Mouse (Mus musculus) olfactory bulb, adult 2 months (tissue): ENCODE measurements around the gene Adprhl1.

Source experiments
- CTCF ChIP-seq: fragments of 200-500 bp; IDR thresholded peaks from 2 replicates; pipeline ENCODE4 v1.5.1; 2012; ENCODE audit warnings: low read depth, mild to moderate bottlenecking, low read length, moderate library complexity; ENCODE audit not compliant: insufficient read depth
- POLR2A ChIP-seq: fragments of 200-500 bp; IDR thresholded peaks from 2 replicates; pipeline ENCODE4 v1.6.1; 2012; ENCODE audit warnings: mild to moderate bottlenecking, low read depth, low read length, moderate library complexity; ENCODE audit not compliant: insufficient read depth

DNA sequence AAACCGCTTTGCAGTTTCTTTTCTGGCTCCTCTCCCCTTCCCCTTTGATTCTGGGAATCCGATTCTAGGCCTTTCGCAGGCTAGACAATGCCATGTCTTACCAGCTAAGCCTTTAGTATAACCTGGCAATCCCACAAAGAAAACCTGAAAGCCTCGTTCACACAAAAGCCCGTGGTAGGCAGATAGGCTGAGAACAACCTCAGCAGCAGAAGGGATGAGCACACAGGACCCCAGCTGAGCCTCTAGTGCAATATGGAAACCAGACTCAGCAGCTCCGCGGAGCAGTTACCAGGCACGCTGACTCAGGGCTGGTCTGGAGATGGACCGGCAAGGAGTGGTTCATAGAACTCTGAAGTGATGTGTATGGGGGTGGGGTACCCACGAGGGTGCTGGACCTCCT, 59.1 kb downstream of the Adprhl1 start:
- TF ChIP-seq POLR2A (no peak), CTCF (no peak)
